Mouse (Mus musculus) hindbrain, embryonic 11.5 days (tissue): Measurements from ENCODE around the gene Sema3d. TPM values are rescaled to one million over a fixed set of nuclear protein-coding genes. Genes with fewer than 3 reads are reported as not detected.

Source experiments
- ATAC-seq: fragments of 200-750 bp; cut with Nextera tagmentation; 2 replicates; pipeline ENCODE4 v1.8.0; 2017; ENCODE audit warnings: mild to moderate bottlenecking, moderate TSS enrichment, moderate library complexity; ENCODE audit not compliant: low FRiP score
- DNase-seq: peaks from one replicate; pipeline ENCODE4 v3.0.0-alpha.2; 2015; ENCODE audit warnings: low spot score
- H3K27ac ChIP-seq: fragments of 300-500 bp; sonication (generic); 2 replicates; pipeline ENCODE4 v1.5.1; 2014; ENCODE audit warnings: mild to moderate bottlenecking, low read depth, low read length
- H3K27me3 ChIP-seq: fragments of 300-500 bp; sonication (generic); 2 replicates; pipeline ENCODE4 v1.6.1; 2014; ENCODE audit warnings: mild to moderate bottlenecking, low read length, moderate library complexity, mixed read lengths; ENCODE audit not compliant: control insufficient read depth, insufficient read depth
- H3K36me3 ChIP-seq: fragments of 300-500 bp; sonication (generic); 2 replicates; pipeline ENCODE4 v1.6.1; 2014; ENCODE audit warnings: mild to moderate bottlenecking, low read length, moderate library complexity, mixed read lengths; ENCODE audit not compliant: control insufficient read depth, insufficient read depth
- H3K4me1 ChIP-seq: fragments of 300-500 bp; sonication (generic); replicated peaks from 2 replicates; pipeline ENCODE4 v1.6.1; 2014; ENCODE audit warnings: low read length, mixed read lengths; ENCODE audit not compliant: control insufficient read depth, insufficient read depth
- H3K4me2 ChIP-seq: fragments of 300-500 bp; sonication (generic); replicated peaks from 2 replicates; pipeline ENCODE4 v1.6.1; 2014; ENCODE audit warnings: mild to moderate bottlenecking, low read depth, low read length
- H3K4me3 ChIP-seq: fragments of 300-500 bp; sonication (generic); 2 replicates; pipeline ENCODE4 v1.5.1; 2014; ENCODE audit warnings: low read depth, low read length
- H3K9ac ChIP-seq: fragments of 300-500 bp; sonication (generic); 2 replicates; pipeline ENCODE4 v1.6.1; 2014; ENCODE audit warnings: low read depth, low read length
- H3K9me3 ChIP-seq: fragments of 300-500 bp; sonication (generic); 2 replicates; pipeline ENCODE4 v1.6.1; 2016; ENCODE audit warnings: low read length; ENCODE audit not compliant: control insufficient read depth
- WGBS: fragments of 180-500 bp; shearing (Covaris S2); extraction: QIAGEN DNeasy Blood & Tissue Kit; methylation state at CpG from one replicate; pipeline ENCODE4 v1.1.7; 2014; 5-methylcytosine and 5-hydroxymethylcytosine counted together
- polyA plus RNA-seq: library from polyadenylated mRNA; unstranded; fragments of >200 nt; fragmentation: Nextera tagmentation; extraction: Ambion mirVana; gene quantifications from 2 replicates; pipeline ENCODE4 v1.2.1, GENCODE M21; 2014

Sema3d gene
- polyA plus RNA-seq, 1 experiment from 2014 or later: 5.5 TPM

GRCm38 (mm10) chr5:12637763-12638468, 254.7 kb downstream of the Sema3d start:
- WGBS: 92% methylated on average over 7 of the region's 7 CpGs
- ATAC-seq: no peak
- no peak for DNase-seq
- H3K36me3 ChIP-seq: no peaks in the 10 kb centered on the region
- H3K4me1 ChIP-seq: no peaks in the 10 kb centered on the region
- no peak overlapping the region for H3K9ac ChIP-seq
- H3K4me2 ChIP-seq: no peak overlapping the region
- no peak overlapping the region for H3K4me3 ChIP-seq
- no peak overlapping the region for H3K27ac ChIP-seq
- no peaks in the 10 kb centered on the region for H3K27me3 ChIP-seq
- H3K9me3 ChIP-seq: no peaks in the 10 kb centered on the region
